Mouse (Mus musculus): ENCODE results near the gene Dusp22. TPM values are rescaled to one million over a fixed set of nuclear protein-coding genes. Genes with fewer than 3 reads are reported as not detected.
A peak's percentile ranks its signal among the peaks of the same experiment; 100 is the strongest.

Dusp22 gene
- polyA plus RNA-seq, 1 experiment from 2014 or later = 30.4 TPM

- ATAC-seq (ENCODE audit: low FRiP score, low read depth) = peak; percentile 65
- Histone ChIP-seq H3K4me2 (peak overlapping the region; percentile 21; the same call in 1 of the 2 replicates), H3K36me3 (no peaks in the 10 kb centered on the region), H3K27ac (replicated peaks) (no peak overlapping the region), H3K4me3 (no peak overlapping the region), H3K4me1 (replicated peaks) (peaks cover 14% of the 10 kb centered on the region), H3K9ac (no peak overlapping the region), H3K27me3 (no peaks in the 10 kb centered on the region), H3K9me3 (no peaks in the 10 kb centered on the region)
- WGBS = 18% methylated on average over 7 of the region's 7 CpGs
These were observed 65.0 kb downstream of the Dusp22 start for GRCm38 (mm10) chr13:30724691-30725271.

GRCm38 (mm10) chr13:30726879-30727278, 67.1 kb downstream of the Dusp22 start:
- H3K27ac ChIP-seq (replicated peaks) = no peak overlapping the region
- no peak overlapping the region for H3K9ac ChIP-seq
- 85% methylated on average over 4 of the region's 4 CpGs for WGBS
- no peaks in the 10 kb centered on the region for H3K36me3 ChIP-seq
- H3K4me2 ChIP-seq = no peak overlapping the region
- no peaks in the 10 kb centered on the region for H3K27me3 ChIP-seq
- H3K9me3 ChIP-seq = no peaks in the 10 kb centered on the region
- H3K4me1 ChIP-seq (replicated peaks) = peaks cover 14% of the 10 kb centered on the region
- no peak for ATAC-seq (ENCODE audit: low FRiP score, low read depth)
- no peak overlapping the region for H3K4me3 ChIP-seq

GRCm38 (mm10) chr13:30728155-30728554, 68.4 kb downstream of the Dusp22 start:
- H3K27me3 ChIP-seq = no peaks in the 10 kb centered on the region
- H3K9me3 ChIP-seq = no peaks in the 10 kb centered on the region
- peaks cover 9% of the 10 kb centered on the region for H3K4me1 ChIP-seq (replicated peaks)
- H3K36me3 ChIP-seq = no peaks in the 10 kb centered on the region
- no peak overlapping the region for H3K4me3 ChIP-seq
- WGBS = 90% methylated on average over 7 of the region's 7 CpGs
- no peak overlapping the region for H3K4me2 ChIP-seq
- no peak overlapping the region for H3K27ac ChIP-seq (replicated peaks)
- ATAC-seq (ENCODE audit: low FRiP score, low read depth) = no peak
- no peak overlapping the region for H3K9ac ChIP-seq

GRCm38 (mm10) chr13:30729245-30729644, 69.4 kb downstream of the Dusp22 start:
- no peaks in the 10 kb centered on the region for H3K27me3 ChIP-seq
- no peak overlapping the region for H3K27ac ChIP-seq (replicated peaks)
- no peak overlapping the region for H3K4me3 ChIP-seq
- no peaks in the 10 kb centered on the region for H3K9me3 ChIP-seq
- 61% methylated on average over 6 of the region's 6 CpGs for WGBS
- H3K4me2 ChIP-seq = no peak overlapping the region
- no peaks in the 10 kb centered on the region for H3K36me3 ChIP-seq
- peaks cover 9% of the 10 kb centered on the region for H3K4me1 ChIP-seq (replicated peaks)
- no peak for ATAC-seq (ENCODE audit: low FRiP score, low read depth)
- H3K9ac ChIP-seq = no peak overlapping the region

GRCm38 (mm10) chr13:30730104-30730793, 70.5 kb downstream of the Dusp22 start:
- WGBS = 87% methylated on average over 15 of the region's 15 CpGs
- no peaks in the 10 kb centered on the region for H3K9me3 ChIP-seq
- H3K4me3 ChIP-seq = no peak overlapping the region
- H3K36me3 ChIP-seq = no peaks in the 10 kb centered on the region
- H3K4me2 ChIP-seq = no peak overlapping the region
- peaks cover 1% of the 10 kb centered on the region for H3K4me1 ChIP-seq (replicated peaks)
- no peak overlapping the region for H3K9ac ChIP-seq
- H3K27ac ChIP-seq (replicated peaks) = no peak overlapping the region
- H3K27me3 ChIP-seq = no peaks in the 10 kb centered on the region
- no peak for ATAC-seq (ENCODE audit: low FRiP score, low read depth)

- no peaks in the 10 kb centered on the region for H3K27me3 ChIP-seq
- H3K4me3 ChIP-seq = no peak overlapping the region
- ATAC-seq (ENCODE audit: low FRiP score, low read depth) = no peak
- H3K36me3 ChIP-seq = no peaks in the 10 kb centered on the region
- H3K4me1 ChIP-seq (replicated peaks) = no peaks in the 10 kb centered on the region
- H3K9me3 ChIP-seq = no peaks in the 10 kb centered on the region
- no peak overlapping the region for H3K27ac ChIP-seq (replicated peaks)
- WGBS = 84% methylated on average over 11 of the region's 11 CpGs
- H3K4me2 ChIP-seq = no peak overlapping the region
- no peak overlapping the region for H3K9ac ChIP-seq
These were observed 73.1 kb downstream of the Dusp22 start for GRCm38 (mm10) chr13:30732709-30733445.

GRCm38 (mm10) chr13:30736721-30737120, 76.9 kb downstream of the Dusp22 start:
- no peak for ATAC-seq (ENCODE audit: low FRiP score, low read depth)
- no peaks in the 10 kb centered on the region for H3K9me3 ChIP-seq
- no peaks in the 10 kb centered on the region for H3K4me1 ChIP-seq (replicated peaks)
- H3K27me3 ChIP-seq = no peaks in the 10 kb centered on the region
- no peak overlapping the region for H3K27ac ChIP-seq (replicated peaks)
- no peak overlapping the region for H3K4me2 ChIP-seq
- no peak overlapping the region for H3K9ac ChIP-seq
- H3K36me3 ChIP-seq = no peaks in the 10 kb centered on the region
- no peak overlapping the region for H3K4me3 ChIP-seq
- WGBS = 85% methylated on average over 5 of the region's 5 CpGs

GRCm38 (mm10) chr13:30737257-30737656, 77.5 kb downstream of the Dusp22 start:
- WGBS = 90% methylated on average over 2 of the region's 2 CpGs
- no peak overlapping the region for H3K9ac ChIP-seq
- no peaks in the 10 kb centered on the region for H3K36me3 ChIP-seq
- no peak overlapping the region for H3K27ac ChIP-seq (replicated peaks)
- no peaks in the 10 kb centered on the region for H3K27me3 ChIP-seq
- no peaks in the 10 kb centered on the region for H3K4me1 ChIP-seq (replicated peaks)
- no peak overlapping the region for H3K4me3 ChIP-seq
- ATAC-seq (ENCODE audit: low FRiP score, low read depth) = no peak
- no peaks in the 10 kb centered on the region for H3K9me3 ChIP-seq
- H3K4me2 ChIP-seq = no peak overlapping the region

- H3K4me1 ChIP-seq (replicated peaks) = no peaks in the 10 kb centered on the region
- no peak overlapping the region for H3K9ac ChIP-seq
- H3K36me3 ChIP-seq = no peaks in the 10 kb centered on the region
- no peak for ATAC-seq (ENCODE audit: low FRiP score, low read depth)
- H3K4me3 ChIP-seq = no peak overlapping the region
- 81% methylated on average over 4 of the region's 4 CpGs for WGBS
- no peak overlapping the region for H3K27ac ChIP-seq (replicated peaks)
- H3K4me2 ChIP-seq = no peak overlapping the region
- no peaks in the 10 kb centered on the region for H3K27me3 ChIP-seq
- H3K9me3 ChIP-seq = no peaks in the 10 kb centered on the region
These were observed 78.6 kb downstream of the Dusp22 start for GRCm38 (mm10) chr13:30738310-30738840.

GRCm38 (mm10) chr13:30741172-30741571, 81.4 kb downstream of the Dusp22 start:
- H3K27ac ChIP-seq (replicated peaks) = no peak overlapping the region
- no peak overlapping the region for H3K4me3 ChIP-seq
- no peak overlapping the region for H3K9ac ChIP-seq
- H3K4me2 ChIP-seq = no peak overlapping the region
- no peaks in the 10 kb centered on the region for H3K36me3 ChIP-seq
- 80% methylated on average over 5 of the region's 5 CpGs for WGBS
- no peak for ATAC-seq (ENCODE audit: low FRiP score, low read depth)
- H3K4me1 ChIP-seq (replicated peaks) = no peaks in the 10 kb centered on the region
- no peaks in the 10 kb centered on the region for H3K27me3 ChIP-seq
- H3K9me3 ChIP-seq = no peaks in the 10 kb centered on the region

- Histone ChIP-seq H3K9me3 (no peaks in the 10 kb centered on the region), H3K9ac (no peak overlapping the region), H3K27me3 (peaks cover 6% of the 10 kb centered on the region; the same call in 1 of the 2 replicates), H3K4me2 (no peak overlapping the region), H3K36me3 (no peaks in the 10 kb centered on the region), H3K27ac (replicated peaks) (no peak overlapping the region), H3K4me3 (no peak overlapping the region), H3K4me1 (replicated peaks) (no peaks in the 10 kb centered on the region)
- WGBS = 81% methylated on average over 6 of the region's 6 CpGs
- ATAC-seq (ENCODE audit: low FRiP score, low read depth) = no peak
These were observed 82.7 kb downstream of the Dusp22 start for GRCm38 (mm10) chr13:30742411-30742970.

GRCm38 (mm10) chr13:30745121-30745520, 85.3 kb downstream of the Dusp22 start:
- Histone ChIP-seq H3K4me2 (no peak overlapping the region), H3K9ac (no peak overlapping the region), H3K9me3 (no peaks in the 10 kb centered on the region), H3K27ac (replicated peaks) (no peak overlapping the region), H3K4me1 (replicated peaks) (peaks cover 15% of the 10 kb centered on the region), H3K36me3 (no peaks in the 10 kb centered on the region), H3K27me3 (peaks cover 32% of the 10 kb centered on the region), H3K4me3 (no peak overlapping the region)
- ATAC-seq (ENCODE audit: low FRiP score, low read depth) = no peak
- WGBS = 80% methylated on average over 7 of the region's 7 CpGs

Data from hindbrain, embryonic 15.5 days (tissue).